Mouse (Mus musculus) MEL (cell line): Measurements from ENCODE around the gene Fam69a.

Experiments used
- CTCF ChIP-seq, 3 experiments: IDR thresholded peaks in 2 of 3; conservative IDR thresholded peaks in 1 of 3; 2 replicates each; pipeline ENCODE4 v1.5.1; 2011 to 2012; ENCODE audit warnings: low read length in 3 of 3, low read depth in 2 of 3, mild to moderate bottlenecking in 2 of 3, improper control_type of control experiment in 1 of 3, inconsistent platforms in 1 of 3, mixed read lengths in 1 of 3, moderate library complexity in 1 of 3; ENCODE audit not compliant: control insufficient read depth in 1 of 3, insufficient read depth in 1 of 3, poor library complexity in 1 of 3, severe bottlenecking in 1 of 3
- EP300 ChIP-seq, 2 experiments: IDR thresholded peaks; 2 replicates each; pipeline ENCODE4 v1.6.1; 2011; ENCODE audit warnings: improper control_type of control experiment in 2 of 2, low read length in 2 of 2, low read depth in 1 of 2, mild to moderate bottlenecking in 1 of 2
- ETS1 ChIP-seq: IDR thresholded peaks from 2 replicates; pipeline ENCODE4 v1.6.1; 2012; ENCODE audit warnings: low read depth, mild to moderate bottlenecking, inconsistent platforms, low read length, improper control_type of control experiment, moderate library complexity
- GABPA ChIP-seq: IDR thresholded peaks from 2 replicates; pipeline ENCODE4 v1.6.1; 2012; ENCODE audit warnings: low read depth, mild to moderate bottlenecking, inconsistent platforms, low read length, improper control_type of control experiment, moderate library complexity
- MAFK ChIP-seq: IDR thresholded peaks from 2 replicates; pipeline ENCODE4 v1.6.1; 2011; ENCODE audit warnings: low read depth, mild to moderate bottlenecking, low read length, improper control_type of control experiment, borderline replicate concordance
- MXI1 ChIP-seq: IDR thresholded peaks from 2 replicates; pipeline ENCODE4 v1.6.1; 2011; ENCODE audit warnings: mild to moderate bottlenecking, low read depth, low read length, improper control_type of control experiment
- TAL1 ChIP-seq: IDR thresholded peaks from 2 replicates; pipeline ENCODE4 v1.6.1; 2012; ENCODE audit warnings: mild to moderate bottlenecking, inconsistent platforms, low read length, moderate library complexity, mixed read lengths
- UBTF ChIP-seq: IDR thresholded peaks from 2 replicates; pipeline ENCODE4 v1.6.1; 2012; ENCODE audit warnings: low read depth, mild to moderate bottlenecking, inconsistent platforms, low read length, improper control_type of control experiment, moderate library complexity, borderline replicate concordance; ENCODE audit not compliant: insufficient read depth
- USF1 ChIP-seq: IDR thresholded peaks from 2 replicates; pipeline ENCODE4 v1.6.1; 2014; ENCODE audit warnings: low read depth, mild to moderate bottlenecking, inconsistent platforms, low read length, improper control_type of control experiment, moderate library complexity

DNA sequence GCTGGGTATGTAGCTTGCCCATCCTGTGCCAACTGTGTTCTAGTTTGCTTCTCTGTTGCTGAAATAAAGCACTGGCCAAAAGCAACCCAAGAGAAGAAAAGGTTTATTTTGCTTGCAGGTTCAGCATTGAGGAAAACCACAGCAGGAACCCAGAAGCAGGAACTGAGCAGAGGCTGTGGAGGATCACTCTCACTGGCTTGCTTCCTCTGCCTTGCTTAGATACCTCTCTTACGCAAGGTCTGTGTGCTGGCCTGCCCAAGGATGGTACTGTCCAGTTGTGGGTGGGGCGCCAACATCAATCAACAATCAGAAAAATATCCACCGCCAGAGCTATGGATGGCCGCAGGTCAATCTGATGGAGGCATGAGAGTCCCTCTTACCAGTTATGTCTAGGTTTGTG, 44.4 kb upstream of the Fam69a start:
- no peak for TF ChIP-seq USF1
- no peak for TF ChIP-seq UBTF
- no peak for TF ChIP-seq GABPA
- no peak for TF ChIP-seq EP300 (IDR thresholded peaks at IDR 0.05; ENCODE audit: low read depth in 1 of 2, low read length in 2 of 2)
- TF ChIP-seq CTCF (IDR thresholded peaks at IDR 0.05 in 2 of 3, conservative IDR thresholded peaks at IDR 0.05 in 1 of 3; ENCODE audit: control insufficient read depth in 1 of 3, insufficient read depth in 1 of 3, low read depth in 2 of 3, low read length in 3 of 3, poor library complexity in 1 of 3, severe bottlenecking in 1 of 3), result no peak
- TF ChIP-seq MAFK, result no peak
- TF ChIP-seq ETS1, result no peak
- TF ChIP-seq TAL1, result no peak
- no peak for TF ChIP-seq MXI1
